Mouse (Mus musculus): ENCODE data around the gene Dmrt3. TPM values are rescaled to one million over a fixed set of nuclear protein-coding genes. Genes with fewer than 3 reads are reported as not detected.

Gene Dmrt3
- polyA plus RNA-seq (2012; rRNA removed) = 0.04 and 0.33 TPM in 2 replicates

- Histone ChIP-seq H3K27me3 (ENCODE audit: control insufficient read depth, insufficient read depth, low read length) (peaks cover 89% of the 10 kb centered on the region), H3K4me1 (ENCODE audit: control insufficient read depth, insufficient read depth, insufficient read length, low read length) (peaks cover 13% of the 10 kb centered on the region), H3K36me3 (ENCODE audit: control insufficient read depth, insufficient read depth, low read length) (no peaks in the 10 kb centered on the region), H3K27ac (ENCODE audit: insufficient read depth, low read depth, low read length) (no peak within 1 kb of the TSS), H3K4me3 (ENCODE audit: low read depth, low read length) (peak within 1 kb of the TSS; percentile 37)
- WGBS = 4% methylated on average over 29 of the region's 29 CpGs
- no peak for TF ChIP-seq CTCF (IDR thresholded peaks at IDR 0.05; ENCODE audit: extremely low read depth, insufficient read length, insufficient replicate concordance, low read depth, low read length)
- no peak for TF ChIP-seq POLR2A (IDR thresholded peaks at IDR 0.05; ENCODE audit: low read depth, low read length)
Measured at GRCm38 (mm10) chr19:25610015-25610410, at the start of gene Dmrt3. Gene Dmrt3, plus strand, starts transcription at chr19:25610301.

GRCm38 (mm10) chr19:25564430-25564829, 45.7 kb upstream of the Dmrt3 start:
- WGBS = 43% methylated on average over 12 of the region's 12 CpGs
- Histone ChIP-seq H3K36me3 (ENCODE audit: control insufficient read depth, insufficient read depth, low read length) (no peaks in the 10 kb centered on the region), H3K27ac (ENCODE audit: insufficient read depth, low read depth, low read length) (no peak overlapping the region), H3K4me3 (ENCODE audit: low read depth, low read length) (no peak overlapping the region), H3K4me1 (ENCODE audit: control insufficient read depth, insufficient read depth, insufficient read length, low read length) (no peaks in the 10 kb centered on the region), H3K27me3 (ENCODE audit: control insufficient read depth, insufficient read depth, low read length) (peaks cover 4% of the 10 kb centered on the region; the same call in 1 of the 2 replicates)
- TF ChIP-seq CTCF (IDR thresholded peaks at IDR 0.05; ENCODE audit: extremely low read depth, insufficient read length, insufficient replicate concordance, low read depth, low read length) (no peak), POLR2A (IDR thresholded peaks at IDR 0.05; ENCODE audit: low read depth, low read length) (no peak)

GRCm38 (mm10) chr19:25569778-25570177, 40.3 kb upstream of the Dmrt3 start:
- WGBS = 38% methylated on average over 7 of the region's 7 CpGs
- Histone ChIP-seq H3K36me3 (ENCODE audit: control insufficient read depth, insufficient read depth, low read length) (no peaks in the 10 kb centered on the region), H3K27me3 (ENCODE audit: control insufficient read depth, insufficient read depth, low read length) (0 out of 2 replicates have a peak, but pooled peaks cover under 1% of the 10 kb centered on the region), H3K4me3 (ENCODE audit: low read depth, low read length) (no peak overlapping the region), H3K27ac (ENCODE audit: insufficient read depth, low read depth, low read length) (no peak overlapping the region), H3K4me1 (ENCODE audit: control insufficient read depth, insufficient read depth, insufficient read length, low read length) (no peaks in the 10 kb centered on the region)
- TF ChIP-seq CTCF (IDR thresholded peaks at IDR 0.05; ENCODE audit: extremely low read depth, insufficient read length, insufficient replicate concordance, low read depth, low read length) (no peak), POLR2A (IDR thresholded peaks at IDR 0.05; ENCODE audit: low read depth, low read length) (no peak)

GRCm38 (mm10) chr19:25574431-25574830, 35.7 kb upstream of the Dmrt3 start:
- no peak overlapping the region for H3K27ac ChIP-seq (ENCODE audit: insufficient read depth, low read depth, low read length)
- H3K4me1 ChIP-seq (ENCODE audit: control insufficient read depth, insufficient read depth, insufficient read length, low read length) = peaks cover 6% of the 10 kb centered on the region
- H3K27me3 ChIP-seq (ENCODE audit: control insufficient read depth, insufficient read depth, low read length) = no peaks in the 10 kb centered on the region; the same call in 1 of the 2 replicates
- no peaks in the 10 kb centered on the region for H3K36me3 ChIP-seq (ENCODE audit: control insufficient read depth, insufficient read depth, low read length)
- TF ChIP-seq CTCF (IDR thresholded peaks at IDR 0.05; ENCODE audit: extremely low read depth, insufficient read length, insufficient replicate concordance, low read depth, low read length) = no peak
- no peak for TF ChIP-seq POLR2A (IDR thresholded peaks at IDR 0.05; ENCODE audit: low read depth, low read length)
- H3K4me3 ChIP-seq (ENCODE audit: low read depth, low read length) = no peak overlapping the region
- 37% methylated on average over 10 of the region's 10 CpGs for WGBS

- WGBS = 9% methylated on average over 17 of the region's 17 CpGs
- TF ChIP-seq POLR2A (IDR thresholded peaks at IDR 0.05; ENCODE audit: low read depth, low read length) (no peak), CTCF (IDR thresholded peaks at IDR 0.05; ENCODE audit: extremely low read depth, insufficient read length, insufficient replicate concordance, low read depth, low read length) (no peak)
- Histone ChIP-seq H3K27me3 (ENCODE audit: control insufficient read depth, insufficient read depth, low read length) (no peaks in the 10 kb centered on the region; the same call in 1 of the 2 replicates), H3K4me3 (ENCODE audit: low read depth, low read length) (no peak overlapping the region), H3K36me3 (ENCODE audit: control insufficient read depth, insufficient read depth, low read length) (no peaks in the 10 kb centered on the region), H3K27ac (ENCODE audit: insufficient read depth, low read depth, low read length) (no peak overlapping the region), H3K4me1 (ENCODE audit: control insufficient read depth, insufficient read depth, insufficient read length, low read length) (peaks cover 6% of the 10 kb centered on the region)
Measured at GRCm38 (mm10) chr19:25574981-25575814, 34.9 kb upstream of the Dmrt3 start.

GRCm38 (mm10) chr19:25578358-25578757, 31.7 kb upstream of the Dmrt3 start:
- Histone ChIP-seq H3K36me3 (ENCODE audit: control insufficient read depth, insufficient read depth, low read length) (no peaks in the 10 kb centered on the region), H3K27ac (ENCODE audit: insufficient read depth, low read depth, low read length) (no peak overlapping the region), H3K27me3 (ENCODE audit: control insufficient read depth, insufficient read depth, low read length) (no peaks in the 10 kb centered on the region; the same call in 1 of the 2 replicates), H3K4me1 (ENCODE audit: control insufficient read depth, insufficient read depth, insufficient read length, low read length) (peaks cover 6% of the 10 kb centered on the region), H3K4me3 (ENCODE audit: low read depth, low read length) (no peak overlapping the region)
- TF ChIP-seq CTCF (IDR thresholded peaks at IDR 0.05; ENCODE audit: extremely low read depth, insufficient read length, insufficient replicate concordance, low read depth, low read length) (no peak), POLR2A (IDR thresholded peaks at IDR 0.05; ENCODE audit: low read depth, low read length) (no peak)
- WGBS = 68% methylated on average over 2 of the region's 2 CpGs

- whole genome bisulfite sequencing = 95% methylated on average over 2 of the region's 2 CpGs
- H3K27ac ChIP-seq (ENCODE audit: insufficient read depth, low read depth, low read length) = no peak overlapping the region
Measured at GRCm38 (mm10) chr19:25579440-25579839, 30.7 kb upstream of the Dmrt3 start.

More at GRCm38 (mm10) chr19:25579440-25579839, 30.7 kb upstream of the Dmrt3 start:
- peaks cover 6% of the 10 kb centered on the region for H3K4me1 ChIP-seq (ENCODE audit: control insufficient read depth, insufficient read depth, insufficient read length, low read length)
- no peaks in the 10 kb centered on the region; the same call in 1 of the 2 replicates for H3K27me3 ChIP-seq (ENCODE audit: control insufficient read depth, insufficient read depth, low read length)
- H3K36me3 ChIP-seq (ENCODE audit: control insufficient read depth, insufficient read depth, low read length) = no peaks in the 10 kb centered on the region
- TF ChIP-seq POLR2A (IDR thresholded peaks at IDR 0.05; ENCODE audit: low read depth, low read length) (no peak), CTCF (IDR thresholded peaks at IDR 0.05; ENCODE audit: extremely low read depth, insufficient read length, insufficient replicate concordance, low read depth, low read length) (peak; percentile 40; the same call in 1 of the 2 replicates)
- H3K4me3 ChIP-seq (ENCODE audit: low read depth, low read length) = no peak overlapping the region
